Mouse (Mus musculus) stomach, postnatal 0 days (tissue): ENCODE measurements around the gene Gm47969.

Experiments used
- CTCF ChIP-seq: IDR thresholded peaks from 2 replicates; pipeline ENCODE4 v1.5.1; 2016; ENCODE audit warnings: antibody characterized with exemption, low read depth, mild to moderate bottlenecking, moderate library complexity
- EP300 ChIP-seq: optimal IDR thresholded peaks from 2 replicates; pipeline ENCODE3; 2016; ENCODE audit warnings: antibody characterized with exemption

DNA sequence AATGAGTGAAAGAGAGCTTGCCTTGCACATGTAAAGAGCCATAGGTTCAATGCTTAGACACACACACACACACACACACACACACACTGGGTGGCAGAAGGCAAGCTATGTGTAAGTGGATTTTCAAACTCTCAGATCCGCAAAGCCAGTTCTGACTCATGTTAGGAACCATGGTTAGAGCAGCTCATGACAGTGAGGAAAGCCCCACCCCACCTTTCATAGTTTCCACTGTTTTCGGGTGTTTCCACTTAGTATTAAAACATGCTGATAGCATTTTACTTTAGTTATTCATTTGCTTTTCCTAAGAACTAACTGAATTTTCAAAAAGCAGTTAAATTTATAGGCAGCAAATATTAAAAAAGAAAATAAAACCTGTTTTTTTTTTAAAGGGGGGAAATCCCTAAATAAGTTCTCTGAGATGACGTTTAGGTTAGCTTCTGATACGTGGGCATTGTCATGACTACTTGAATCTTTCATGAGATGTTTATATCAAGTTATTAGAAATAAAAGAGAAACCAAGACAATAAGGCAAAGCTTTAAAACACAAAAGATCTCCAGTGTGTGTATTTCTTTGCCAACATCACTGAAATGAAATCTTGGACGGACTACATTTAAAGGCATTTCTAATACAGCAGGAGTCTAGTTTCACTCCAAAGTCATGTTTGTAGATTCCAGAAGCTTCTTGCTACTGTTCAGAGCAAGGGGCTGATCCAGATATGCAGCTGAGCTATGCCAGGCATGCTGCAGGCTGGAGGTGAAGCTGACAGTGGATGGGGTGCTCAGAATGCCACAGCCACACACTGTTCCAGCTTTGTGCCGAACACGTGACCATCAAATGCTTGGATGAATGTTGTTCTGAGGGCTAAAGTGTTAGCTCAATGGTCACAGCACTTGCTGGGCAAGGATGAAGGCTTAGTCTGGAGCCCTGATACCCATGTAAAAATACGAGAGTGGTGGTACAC, 38.2 kb upstream of the Gm47969 start:
- TF ChIP-seq CTCF = no peak
- no peak for TF ChIP-seq EP300
